17 mouse cellular contexts compared by ENCODE assay signal in genomic region chr1:74702142-74702553, GRCm38 (mm10). TPM values are rescaled to one million over a fixed set of nuclear protein-coding genes. Genes with fewer than 3 reads are reported as not detected.
"Had no signal": no experiment of that assay in that cellular context is flagged by ENCODE, and none has a peak within 500 bp of the region (broad histone marks: within the 10 kb centered on the region; RNA-seq: fewer than 3 reads in every experiment).

No protein-coding gene starts in this region.

- H3K4me3 ChIP-seq: left cerebral cortex, adult 2 months; limb, embryonic 10.5 days; midbrain, embryonic 13.5 days; myocyte had no signal

- H3K9me3 ChIP-seq: limb, embryonic 10.5 days; midbrain, embryonic 13.5 days had no signal

- DNase-seq: kidney, adult 11 months; kidney, postnatal 10 days; kidney, postnatal 4 days; lung, embryonic 14.5 days; lung, postnatal 10 days; lung, postnatal 4 days; retina, postnatal 1 day; right cerebral cortex, postnatal 4 days had no signal

- ATAC-seq: midbrain, embryonic 13.5 days had no signal

- H3K4me2 ChIP-seq: liver, embryonic 11.5 days; lung, embryonic 14.5 days; midbrain, embryonic 13.5 days had no signal

- H3K27ac ChIP-seq: left cerebral cortex, adult 2 months; limb, embryonic 10.5 days; midbrain, embryonic 13.5 days; stomach, postnatal 0 days had no signal

- H3K27me3 ChIP-seq: midbrain, embryonic 13.5 days had no signal

- H3K9ac ChIP-seq: lung, embryonic 14.5 days; midbrain, embryonic 13.5 days had no signal

- H3K4me1 ChIP-seq: limb, embryonic 10.5 days; midbrain, embryonic 13.5 days had no signal

RNA-seq across cellular contexts. Expression of gene Prkag3, which starts 46.9 kb away (rescaled TPM):
- total RNA-seq: layer of hippocampus, postnatal 25 days; left cerebral cortex, adult 2 months; left cerebral cortex, postnatal 14 days had no signal
- polyA plus RNA-seq: liver, embryonic 11.5 days; neural tube, embryonic 11.5 days had no signal
